Mouse (Mus musculus): ENCODE results near the gene Uimc1.
A peak's percentile ranks its signal among the peaks of the same experiment; 100 is the strongest.
"Not testable (repeated sequence)": the region's sequence is repeated elsewhere in the genome, so short reads cannot be mapped to it uniquely, and the experiment has no call there.

Uimc1 gene

DNA sequence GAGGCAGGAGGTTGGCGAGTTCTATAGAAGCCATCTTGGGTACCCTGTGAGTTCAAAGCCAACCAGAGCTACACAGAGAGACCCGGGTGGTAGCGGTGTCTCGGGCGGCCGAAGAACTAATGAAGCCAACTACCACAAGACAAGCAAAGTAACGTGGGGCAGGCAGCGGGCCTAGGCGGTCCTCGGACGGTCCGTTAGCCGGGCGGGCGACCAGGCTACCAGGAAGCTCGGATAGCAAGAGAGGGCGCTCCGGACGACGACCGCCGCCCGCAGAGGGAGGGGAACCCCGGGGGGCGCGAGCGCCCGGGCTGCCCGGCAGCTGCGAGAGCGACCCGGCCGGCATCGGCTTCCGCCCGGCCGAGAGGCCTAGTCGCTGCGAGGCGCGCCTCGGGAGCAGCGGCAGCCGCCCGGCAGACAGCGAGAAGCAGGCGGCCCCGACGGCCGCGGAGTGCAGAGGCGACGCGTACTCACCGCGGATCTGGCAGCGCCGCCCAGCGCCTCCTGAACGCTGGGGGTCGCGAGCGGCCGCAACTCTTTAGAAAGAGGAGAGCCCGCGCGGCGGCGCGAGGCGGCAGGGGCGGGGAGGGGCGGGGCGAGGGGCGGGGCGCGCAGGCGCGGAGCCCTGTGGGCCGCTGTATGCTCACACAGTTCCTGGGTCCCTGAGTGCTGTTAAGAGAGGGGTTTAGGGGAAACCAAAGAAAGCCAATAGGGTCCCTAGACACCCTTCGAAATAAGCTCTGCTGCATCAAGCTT is at the start of gene Uimc1:
TSS of gene Uimc1 (minus strand) at position 575 of the 753 bp plus-strand sequence.
- peak; percentile 64 to 75 for DNase-seq (ENCODE audit: low spot score in 2 of 2)

DNA sequence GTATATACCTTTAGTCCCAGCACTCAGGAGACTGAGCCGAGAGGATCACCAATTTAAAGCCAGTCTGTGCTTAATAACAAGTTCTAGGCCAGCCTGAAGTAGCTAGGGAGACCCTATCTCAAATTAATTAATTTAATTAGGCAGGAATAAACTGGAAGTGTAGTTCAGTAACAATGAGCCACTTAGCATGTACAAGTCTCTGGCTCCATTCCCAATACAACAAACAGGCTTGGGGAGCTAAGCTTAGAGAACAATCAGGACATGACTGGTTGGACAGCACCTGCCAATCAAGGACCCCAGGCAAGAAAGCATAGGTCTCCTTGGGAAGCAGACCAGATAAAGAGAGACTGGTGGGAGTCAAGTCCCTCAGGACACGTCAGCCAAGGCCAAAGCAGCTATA is 40.2 kb upstream of the Uimc1 start:
- no peak for DNase-seq (ENCODE audit: low spot score in 2 of 2)

DNA sequence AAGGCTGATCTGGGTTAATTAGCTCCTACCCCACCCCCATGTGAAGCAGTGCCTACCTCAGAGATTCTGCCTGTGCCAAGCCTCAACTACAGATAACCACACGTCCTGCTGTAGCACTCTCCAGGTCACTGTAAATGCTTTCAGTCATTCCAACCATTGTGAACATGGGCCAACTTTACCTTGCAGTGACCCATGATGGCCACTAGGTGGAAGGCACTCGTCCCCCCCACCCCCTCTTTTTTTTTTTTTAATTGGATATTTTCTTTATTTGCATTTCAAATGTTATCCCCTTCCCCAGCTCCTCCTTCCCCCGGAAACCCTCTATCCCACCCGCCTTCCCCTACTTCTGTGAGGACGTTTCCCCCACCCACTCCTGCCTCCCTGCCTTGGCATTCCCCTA is 35.3 kb upstream of the Uimc1 start:
- no peak for DNase-seq (ENCODE audit: low spot score in 2 of 2)

GRCm38 (mm10) chr13:55133448-55133847 is 33.3 kb upstream of the Uimc1 start, which contains the start of gene Gm17617:
Gene Gm17617, minus strand, starts transcription at chr13:55133548.
- DNase-seq (ENCODE audit: low spot score in 2 of 2) = no peak

- DNase-seq (ENCODE audit: low spot score in 2 of 2) = no peak
Observed at GRCm38 (mm10) chr13:55124903-55125302, 24.8 kb upstream of the Uimc1 start.

- DNase-seq (ENCODE audit: low spot score in 2 of 2) = no peak
Observed at GRCm38 (mm10) chr13:55114375-55114774, 14.3 kb upstream of the Uimc1 start.

DNA sequence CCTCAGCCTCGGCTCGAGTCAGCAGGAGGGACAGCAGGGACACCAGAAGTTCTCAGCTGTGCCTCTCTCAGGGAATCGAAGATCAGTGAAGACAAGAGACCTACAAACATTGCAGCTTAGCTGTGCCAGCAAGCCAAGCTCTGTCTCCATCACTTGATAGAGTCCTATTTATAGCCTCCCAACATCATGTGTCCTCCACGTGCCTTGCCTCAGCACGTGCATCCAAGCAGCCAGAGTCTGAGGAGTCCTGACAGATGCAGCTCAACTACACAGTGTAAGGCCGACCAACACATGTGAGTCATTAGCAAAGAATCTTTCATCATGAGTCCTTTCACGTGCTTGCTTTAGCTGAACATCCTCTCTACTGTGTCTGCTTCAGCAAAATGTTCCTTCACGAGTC is 7.6 kb upstream of the Uimc1 start:
- no peak for DNase-seq (ENCODE audit: low spot score in 2 of 2)

DNA sequence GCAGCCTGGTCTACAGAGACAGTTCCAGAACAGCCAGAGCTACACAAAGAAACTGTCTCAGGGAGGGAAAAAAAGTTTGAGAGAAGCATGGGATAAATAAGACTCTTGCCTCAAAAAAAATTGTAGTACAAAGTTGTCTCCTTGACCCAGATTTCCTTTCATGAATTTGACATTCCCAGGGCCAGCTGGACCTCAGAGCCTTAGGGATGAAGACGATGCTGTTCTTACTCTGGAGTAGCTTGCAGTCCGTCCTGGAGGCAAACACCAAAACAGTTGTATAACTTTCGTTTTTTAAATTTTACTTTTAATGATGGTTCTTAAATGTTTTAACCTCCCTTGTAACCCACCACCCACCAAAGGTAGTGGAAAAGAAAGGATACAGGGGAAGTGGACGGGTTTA is 7.0 kb upstream of the Uimc1 start:
- no peak for DNase-seq (ENCODE audit: low spot score in 2 of 2)

DNA sequence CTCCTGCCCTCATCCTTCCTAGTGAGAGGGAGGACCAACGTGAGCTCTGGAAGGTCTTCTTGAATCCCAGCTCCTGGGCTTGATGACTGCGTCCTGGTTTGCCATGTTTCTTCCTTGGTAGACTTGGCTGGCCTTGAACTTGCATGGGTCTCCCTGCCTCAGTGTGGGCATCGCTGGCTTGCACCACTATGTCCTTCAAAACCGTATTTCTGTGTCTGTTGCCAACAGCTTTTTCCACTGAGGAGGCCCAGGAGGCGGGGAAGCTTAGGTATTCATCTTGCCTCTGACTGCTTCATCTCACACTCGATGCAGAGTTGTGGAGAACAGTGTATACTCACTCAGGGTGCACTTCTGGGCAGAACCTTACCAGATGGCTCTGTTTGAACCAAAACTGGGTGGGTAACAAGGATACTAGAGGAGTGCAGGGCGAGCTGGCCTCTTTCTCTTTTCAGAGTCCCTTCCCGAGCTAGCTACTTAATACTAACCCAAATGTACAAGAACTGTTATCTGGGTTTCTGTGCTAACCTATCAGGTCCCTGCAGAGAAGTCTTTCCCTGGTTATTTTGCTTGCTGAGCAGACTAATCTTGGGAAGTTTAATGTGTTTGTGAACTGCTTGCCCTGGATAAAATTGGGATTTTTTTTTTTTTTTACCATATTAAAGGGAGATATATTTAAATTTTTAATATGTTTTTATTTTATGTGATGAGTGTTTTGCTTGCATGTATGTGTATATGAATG is 6.0 kb upstream of the Uimc1 start:
- no peak for DNase-seq (ENCODE audit: low spot score in 2 of 2)

DNA sequence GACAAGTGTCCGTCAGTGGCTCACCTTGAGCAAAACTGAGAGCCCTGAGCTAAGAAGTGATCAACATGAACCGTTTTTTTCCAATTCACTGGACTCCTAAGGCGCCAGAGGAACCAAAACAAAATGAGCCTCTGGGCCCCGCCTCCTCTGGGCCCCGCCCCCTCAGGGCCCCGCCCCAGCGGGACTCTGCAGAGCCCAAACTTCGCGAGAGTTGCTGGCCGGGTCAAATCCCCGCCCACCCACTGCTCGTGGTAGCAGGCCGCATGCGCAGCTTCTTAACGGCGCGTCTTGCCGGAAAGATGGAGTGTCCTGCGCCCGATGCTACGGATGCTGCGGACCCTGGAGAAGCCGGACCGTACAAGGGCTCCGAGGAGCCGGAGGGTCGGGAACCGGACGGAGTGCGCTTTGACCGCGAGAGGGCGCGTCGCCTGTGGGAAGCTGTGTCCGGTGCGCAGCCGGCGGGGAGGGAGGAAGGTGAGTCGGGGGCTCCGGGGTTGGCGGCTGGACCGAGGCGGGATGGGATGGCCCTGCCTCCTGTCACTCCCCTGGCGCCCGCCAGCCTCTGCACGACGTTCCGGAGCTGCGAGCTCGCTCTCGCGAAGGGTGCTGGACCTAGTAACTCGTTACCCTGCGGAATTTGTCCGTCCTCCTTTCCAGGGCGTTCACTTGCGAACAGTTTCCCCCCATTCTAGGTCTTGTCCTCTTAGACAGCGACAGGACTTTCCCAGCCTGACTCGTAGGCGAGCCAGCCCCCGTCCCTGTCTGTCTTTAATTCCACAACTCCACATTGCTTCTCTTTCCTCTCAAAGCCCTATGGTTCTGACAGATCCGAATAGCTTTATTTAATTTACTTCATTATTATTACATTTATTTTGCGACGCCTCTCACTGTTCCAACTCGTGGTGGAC is 5.2 kb upstream of the Uimc1 start, which contains the start of gene Zfp346:
TSS of gene Zfp346 (plus strand) at position 267 of the 908 bp plus-strand sequence.
- peak; percentile 98 for DNase-seq (ENCODE audit: low spot score in 2 of 2)

DNA sequence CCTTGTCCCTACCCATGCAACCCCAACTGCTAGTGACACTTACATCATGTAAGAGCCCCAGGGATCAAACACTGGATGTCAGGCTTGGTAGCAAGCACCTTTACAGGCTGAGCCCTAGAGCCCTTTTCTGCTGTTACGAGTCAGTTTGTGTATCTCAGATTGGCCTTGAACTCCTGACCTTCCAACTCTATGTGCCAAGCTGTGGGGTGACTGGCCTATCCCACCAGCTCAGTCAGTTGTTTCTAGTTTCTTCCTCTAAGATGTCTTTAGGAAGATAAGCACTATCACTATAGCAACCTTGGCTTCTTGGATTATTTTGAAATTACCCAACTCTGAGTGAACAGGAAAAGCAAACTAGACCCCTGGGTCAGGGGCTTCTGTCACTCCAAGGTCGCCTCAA is 3.3 kb upstream of the Uimc1 start:
- DNase-seq (ENCODE audit: low spot score in 2 of 2) = no peak

DNA sequence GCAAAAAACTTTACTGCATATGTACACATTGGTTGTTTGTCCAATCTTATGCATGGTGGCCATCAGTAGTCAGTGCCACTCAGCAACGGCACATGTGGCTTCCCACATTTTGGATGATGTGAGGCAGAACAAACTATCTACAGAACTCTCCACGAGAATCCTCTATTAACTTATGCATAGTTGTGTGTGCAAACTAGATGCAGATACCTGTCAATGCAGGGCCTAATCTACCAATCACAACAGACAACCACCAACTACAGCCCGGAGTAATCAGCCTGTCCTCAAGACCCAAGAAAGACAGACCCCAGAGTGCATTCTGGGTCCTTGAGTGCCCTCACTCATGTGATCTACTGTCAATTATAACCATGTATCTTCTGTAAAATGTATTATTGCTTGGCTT is 2.3 kb upstream of the Uimc1 start:
- no peak for DNase-seq (ENCODE audit: low spot score in 2 of 2)

DNA sequence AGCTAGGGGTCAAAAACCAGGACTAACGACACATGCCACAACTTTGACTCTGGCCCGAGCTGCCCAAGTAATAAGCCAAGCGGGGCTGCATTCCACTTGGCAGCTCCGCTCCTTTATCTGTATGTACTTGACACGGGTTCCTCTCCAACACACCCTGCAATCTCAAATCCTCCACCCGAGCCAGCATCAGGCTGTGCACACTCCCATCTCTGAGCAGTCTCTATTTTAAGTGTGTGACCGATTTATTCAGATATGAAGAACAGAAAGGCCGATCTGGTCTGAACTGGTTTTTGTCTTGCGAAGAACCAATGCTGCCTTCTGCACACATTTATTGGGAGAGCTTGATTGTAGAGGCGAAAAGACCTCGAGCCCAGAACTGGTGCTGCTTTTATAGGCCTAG is 1.5 kb upstream of the Uimc1 start:
- no peak for DNase-seq (ENCODE audit: low spot score in 2 of 2)

GRCm38 (mm10) chr13:55099066-55099725 is 904 bp downstream of the Uimc1 start:
- DNase-seq (ENCODE audit: low spot score in 2 of 2) = peak in 1 of 2 experiments; percentile 8

DNA sequence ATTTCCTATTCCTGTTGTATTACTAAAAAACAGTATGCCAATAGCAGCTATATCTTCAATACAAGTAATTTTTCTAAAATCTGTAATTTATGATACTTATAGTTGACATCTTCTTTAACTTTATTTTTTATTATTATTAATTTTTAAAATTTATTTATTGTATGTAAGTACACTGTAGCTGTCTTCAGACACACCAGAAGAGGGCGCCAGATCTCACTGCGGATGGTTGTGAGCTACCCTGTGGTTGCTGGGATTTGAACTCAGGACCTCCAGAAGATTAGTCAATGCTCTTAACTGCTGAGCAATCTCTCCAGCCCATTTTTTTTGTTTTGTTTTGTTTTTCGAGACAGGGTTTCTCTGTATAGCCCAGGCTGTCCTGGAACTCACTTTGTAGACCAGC is 2.3 kb downstream of the Uimc1 start:
- not testable (repeated sequence) for DNase-seq (ENCODE audit: low spot score in 2 of 2)

- no peak for DNase-seq (ENCODE audit: low spot score in 2 of 2)
Observed at GRCm38 (mm10) chr13:55092588-55092987, 7.5 kb downstream of the Uimc1 start.

GRCm38 (mm10) chr13:55075597-55075996 is 24.5 kb downstream of the Uimc1 start:
- DNase-seq (ENCODE audit: low spot score in 2 of 2) = no peak

GRCm38 (mm10) chr13:55071322-55071721 is 28.8 kb downstream of the Uimc1 start:
- no peak for DNase-seq (ENCODE audit: low spot score in 2 of 2)

DNA sequence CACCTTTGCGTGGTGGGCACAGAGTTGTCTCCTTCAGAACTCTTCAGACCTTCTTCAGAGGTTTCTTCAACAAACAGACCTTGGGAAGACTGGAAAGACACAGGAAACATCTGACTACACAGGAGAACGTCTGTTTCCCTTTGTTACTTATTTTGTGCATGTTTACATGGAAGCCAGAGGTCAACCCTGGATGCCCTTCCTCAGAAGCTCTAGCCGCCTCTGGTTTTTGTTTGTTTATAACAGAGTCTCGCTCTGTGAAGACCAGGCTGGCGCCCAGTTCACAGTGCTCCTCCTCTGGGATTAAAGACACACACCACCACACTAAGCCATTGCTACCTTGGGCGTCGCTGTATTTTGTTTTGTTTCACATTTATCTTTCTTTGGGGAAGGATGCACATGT is 30.4 kb downstream of the Uimc1 start:
- DNase-seq (ENCODE audit: low spot score in 2 of 2) = no peak

DNA sequence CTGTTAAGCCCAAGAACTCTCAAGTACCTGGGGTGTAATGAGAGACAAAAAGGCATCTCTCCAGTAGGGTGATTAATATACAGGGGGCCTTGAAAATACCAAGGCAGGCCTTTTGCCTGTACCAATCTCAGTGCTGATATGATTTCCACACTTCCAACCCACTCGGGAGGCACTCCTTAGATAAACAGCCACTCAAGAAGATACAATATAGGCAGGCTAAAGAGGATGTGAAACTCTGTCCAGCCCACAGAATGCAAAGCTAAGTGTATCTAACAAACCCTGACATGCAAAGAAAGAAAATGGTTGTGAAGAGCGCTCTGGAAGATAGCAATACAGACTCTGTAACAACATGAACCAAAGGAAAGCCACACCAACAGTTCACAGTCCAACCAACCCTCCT is 36.8 kb downstream of the Uimc1 start:
- DNase-seq (ENCODE audit: low spot score in 2 of 2) = peak in 1 of 2 experiments; percentile 1

DNA sequence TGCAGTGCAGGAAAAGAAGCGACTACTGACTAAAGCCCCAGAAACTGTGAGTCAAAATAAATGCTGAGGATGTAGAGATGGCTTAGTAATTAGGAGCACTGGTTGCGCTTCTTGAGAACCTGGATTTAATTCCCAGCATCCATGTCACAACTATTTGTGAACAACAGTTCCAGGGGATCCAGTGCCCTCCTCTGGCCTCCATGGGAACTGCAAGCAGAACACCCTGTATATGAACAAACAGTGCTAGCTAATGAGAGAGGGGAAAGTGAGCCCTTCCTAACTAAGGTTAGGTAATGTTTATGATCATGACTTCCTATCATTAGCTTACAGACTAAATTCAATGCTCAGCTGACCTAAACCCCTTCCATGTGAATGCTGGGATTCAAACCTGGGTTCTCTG is 42.1 kb downstream of the Uimc1 start:
- peak in 1 of 2 experiments; percentile 20 for DNase-seq (ENCODE audit: low spot score in 2 of 2)

Measured in spleen, postnatal 14 days (tissue).